Mouse (Mus musculus) hindbrain, embryonic 13.5 days (tissue): Measurements from ENCODE around the gene Rasgef1b. TPM values are rescaled to one million over a fixed set of nuclear protein-coding genes. Genes with fewer than 3 reads are reported as not detected.

Experiments
- ATAC-seq: fragments of 200-750 bp; cut with Nextera tagmentation; 2 replicates; pipeline ENCODE4 v1.8.0; 2017; ENCODE audit warnings: moderate TSS enrichment; ENCODE audit not compliant: low FRiP score
- H3K27ac ChIP-seq: fragments of 300-500 bp; sonication (generic); 2 replicates; pipeline ENCODE4 v1.5.1; 2015; ENCODE audit warnings: inconsistent platforms, mild to moderate bottlenecking, moderate library complexity
- H3K27me3 ChIP-seq: fragments of 300-500 bp; sonication (generic); 2 replicates; pipeline ENCODE4 v1.6.1; 2015; ENCODE audit warnings: mild to moderate bottlenecking, inconsistent platforms
- H3K36me3 ChIP-seq: fragments of 300-500 bp; sonication (generic); 2 replicates; pipeline ENCODE4 v1.6.1; 2015; ENCODE audit warnings: mild to moderate bottlenecking, inconsistent platforms
- H3K4me1 ChIP-seq: fragments of 300-500 bp; sonication (generic); replicated peaks from 2 replicates; pipeline ENCODE4 v1.6.1; 2015; ENCODE audit warnings: inconsistent platforms
- H3K4me2 ChIP-seq: fragments of 300-500 bp; sonication (generic); 2 replicates; pipeline ENCODE4 v1.6.1; 2015; ENCODE audit warnings: inconsistent platforms, mild to moderate bottlenecking, moderate library complexity
- H3K4me3 ChIP-seq: fragments of 300-500 bp; sonication (generic); 2 replicates; pipeline ENCODE4 v1.5.1; 2015; ENCODE audit warnings: mild to moderate bottlenecking, inconsistent platforms
- H3K9ac ChIP-seq: fragments of 300-500 bp; sonication (generic); 2 replicates; pipeline ENCODE4 v1.6.1; 2015; ENCODE audit warnings: mild to moderate bottlenecking, inconsistent platforms
- H3K9me3 ChIP-seq: fragments of 300-500 bp; sonication (generic); 2 replicates; pipeline ENCODE4 v1.6.1; 2016; ENCODE audit warnings: inconsistent platforms
- WGBS: fragments of 180-500 bp; shearing (Covaris S2); methylation state at CpG from one replicate; pipeline ENCODE4 v1.1.7; 2015; 5-methylcytosine and 5-hydroxymethylcytosine counted together
- polyA plus RNA-seq: library from polyadenylated mRNA; unstranded; fragments of >200 nt; fragmentation: Nextera tagmentation; extraction: Ambion mirVana; gene quantifications from 2 replicates; pipeline ENCODE4 v1.2.1, GENCODE M21; 2015

Rasgef1b gene
- polyA plus RNA-seq, 1 experiment from 2014 or later, result 61.1 TPM

- Histone ChIP-seq H3K36me3 (no peaks in the 10 kb centered on the region; the same call in 1 of the 2 replicates), H3K9ac (no peak overlapping the region; the same call in 1 of the 2 replicates), H3K9me3 (no peaks in the 10 kb centered on the region; the same call in 1 of the 2 replicates), H3K4me2 (0 out of 2 replicates have a peak overlapping the region, but pooled peaks have one; percentile 8), H3K27ac (peak overlapping the region; percentile 77), H3K4me3 (no peak overlapping the region), H3K27me3 (peaks cover 4% of the 10 kb centered on the region; the same call in 1 of the 2 replicates), H3K4me1 (peaks cover 33% of the 10 kb centered on the region)
- 0 out of 2 replicates have a peak, but pooled peaks have one; percentile 49 for ATAC-seq
- WGBS, result 43% methylated on average over 7 of the region's 7 CpGs
Measured at GRCm38 (mm10) chr5:99597701-99598100, 131.2 kb downstream of the Rasgef1b start.

- ATAC-seq, result no peak
- no peaks in the 10 kb centered on the region; the same call in 1 of the 2 replicates for H3K9me3 ChIP-seq
- H3K4me3 ChIP-seq, result no peak overlapping the region
- 0 out of 2 replicates have a peak, but pooled peaks cover 7% of the 10 kb centered on the region for H3K4me1 ChIP-seq
- H3K4me2 ChIP-seq, result no peak overlapping the region
- 68% methylated on average over 6 of the region's 6 CpGs for WGBS
- no peak overlapping the region for H3K9ac ChIP-seq
- H3K27ac ChIP-seq, result 0 out of 2 replicates have a peak overlapping the region, but pooled peaks have one; percentile 5
- no peaks in the 10 kb centered on the region; the same call in 1 of the 2 replicates for H3K36me3 ChIP-seq
- no peaks in the 10 kb centered on the region for H3K27me3 ChIP-seq
Measured at GRCm38 (mm10) chr5:99591348-99591747, 137.5 kb downstream of the Rasgef1b start.

GRCm38 (mm10) chr5:99590539-99590938, 138.3 kb downstream of the Rasgef1b start:
- H3K4me3 ChIP-seq, result no peak overlapping the region
- H3K4me2 ChIP-seq, result no peak overlapping the region
- 82% methylated on average over 4 of the region's 4 CpGs for WGBS
- no peaks in the 10 kb centered on the region; the same call in 1 of the 2 replicates for H3K36me3 ChIP-seq
- no peak for ATAC-seq
- H3K4me1 ChIP-seq, result 0 out of 2 replicates have a peak, but pooled peaks cover 7% of the 10 kb centered on the region
- H3K9ac ChIP-seq, result no peak overlapping the region
- no peaks in the 10 kb centered on the region for H3K27me3 ChIP-seq
- H3K27ac ChIP-seq, result no peak overlapping the region
- no peaks in the 10 kb centered on the region; the same call in 1 of the 2 replicates for H3K9me3 ChIP-seq

- H3K36me3 ChIP-seq, result no peaks in the 10 kb centered on the region
- ATAC-seq, result no peak
- WGBS, result 90% methylated on average over 5 of the region's 5 CpGs
Measured at GRCm38 (mm10) chr5:99587994-99588393, 140.9 kb downstream of the Rasgef1b start.

GRCm38 (mm10) chr5:99587589-99587988, 141.3 kb downstream of the Rasgef1b start:
- H3K9ac ChIP-seq, result no peak overlapping the region
- no peak for ATAC-seq
- no peak overlapping the region for H3K4me2 ChIP-seq
- 78% methylated on average over 4 of the region's 4 CpGs for WGBS
- no peaks in the 10 kb centered on the region for H3K27me3 ChIP-seq
- no peak overlapping the region for H3K4me3 ChIP-seq
- H3K36me3 ChIP-seq, result no peaks in the 10 kb centered on the region
- no peaks in the 10 kb centered on the region for H3K9me3 ChIP-seq
- H3K27ac ChIP-seq, result no peak overlapping the region
- 0 out of 2 replicates have a peak, but pooled peaks cover 7% of the 10 kb centered on the region for H3K4me1 ChIP-seq

More at GRCm38 (mm10) chr5:99587994-99588393, 140.9 kb downstream of the Rasgef1b start:
- H3K4me2 ChIP-seq, result no peak overlapping the region
- 0 out of 2 replicates have a peak, but pooled peaks cover 7% of the 10 kb centered on the region for H3K4me1 ChIP-seq
- no peak overlapping the region for H3K9ac ChIP-seq
- H3K4me3 ChIP-seq, result no peak overlapping the region
- H3K27me3 ChIP-seq, result no peaks in the 10 kb centered on the region
- no peaks in the 10 kb centered on the region for H3K9me3 ChIP-seq
- H3K27ac ChIP-seq, result no peak overlapping the region

- H3K9me3 ChIP-seq, result no peaks in the 10 kb centered on the region
- 89% methylated on average over 6 of the region's 6 CpGs for WGBS
- no peak overlapping the region for H3K27ac ChIP-seq
- no peak overlapping the region for H3K4me3 ChIP-seq
- H3K4me1 ChIP-seq, result peaks cover 11% of the 10 kb centered on the region
- H3K36me3 ChIP-seq, result no peaks in the 10 kb centered on the region
- H3K27me3 ChIP-seq, result no peaks in the 10 kb centered on the region
- H3K9ac ChIP-seq, result no peak overlapping the region
- ATAC-seq, result no peak
- no peak overlapping the region for H3K4me2 ChIP-seq
Measured at GRCm38 (mm10) chr5:99586287-99586686, 142.6 kb downstream of the Rasgef1b start.

- H3K4me3 ChIP-seq, result no peak overlapping the region
- no peak for ATAC-seq
- peaks cover 4% of the 10 kb centered on the region for H3K4me1 ChIP-seq
- H3K9ac ChIP-seq, result no peak overlapping the region
- no peak overlapping the region for H3K4me2 ChIP-seq
- H3K9me3 ChIP-seq, result no peaks in the 10 kb centered on the region
- no peak overlapping the region for H3K27ac ChIP-seq
- H3K27me3 ChIP-seq, result no peaks in the 10 kb centered on the region
- H3K36me3 ChIP-seq, result no peaks in the 10 kb centered on the region
- WGBS, result 79% methylated on average over 5 of the region's 5 CpGs
Measured at GRCm38 (mm10) chr5:99585166-99585898, 143.5 kb downstream of the Rasgef1b start.

- no peaks in the 10 kb centered on the region for H3K36me3 ChIP-seq
- no peak overlapping the region for H3K4me3 ChIP-seq
- H3K9ac ChIP-seq, result no peak overlapping the region
- ATAC-seq, result no peak
- peaks cover 4% of the 10 kb centered on the region for H3K4me1 ChIP-seq
- no peak overlapping the region for H3K4me2 ChIP-seq
- H3K9me3 ChIP-seq, result no peaks in the 10 kb centered on the region
- no peak overlapping the region for H3K27ac ChIP-seq
- WGBS, result 89% methylated on average over 9 of the region's 9 CpGs
- no peaks in the 10 kb centered on the region for H3K27me3 ChIP-seq
Measured at GRCm38 (mm10) chr5:99584266-99584665, 144.6 kb downstream of the Rasgef1b start.

- no peaks in the 10 kb centered on the region for H3K27me3 ChIP-seq
- H3K4me3 ChIP-seq, result no peak overlapping the region
- no peak for ATAC-seq
- no peak overlapping the region for H3K4me2 ChIP-seq
- WGBS, result 29% methylated on average over 5 of the region's 5 CpGs
- H3K4me1 ChIP-seq, result peaks cover 4% of the 10 kb centered on the region
- no peak overlapping the region for H3K9ac ChIP-seq
- H3K36me3 ChIP-seq, result no peaks in the 10 kb centered on the region
- H3K9me3 ChIP-seq, result no peaks in the 10 kb centered on the region
- H3K27ac ChIP-seq, result no peak overlapping the region
Measured at GRCm38 (mm10) chr5:99582055-99582454, 146.8 kb downstream of the Rasgef1b start.

- Histone ChIP-seq H3K27ac (no peak overlapping the region), H3K4me1 (peaks cover 4% of the 10 kb centered on the region), H3K9me3 (no peaks in the 10 kb centered on the region), H3K9ac (no peak overlapping the region), H3K36me3 (no peaks in the 10 kb centered on the region), H3K27me3 (no peaks in the 10 kb centered on the region), H3K4me3 (no peak overlapping the region), H3K4me2 (no peak overlapping the region)
- ATAC-seq, result no peak
- WGBS, result 4% methylated on average over 4 of the region's 4 CpGs
Measured at GRCm38 (mm10) chr5:99578692-99579091, 150.2 kb downstream of the Rasgef1b start.

GRCm38 (mm10) chr5:99575897-99576296, 153.0 kb downstream of the Rasgef1b start:
- no peaks in the 10 kb centered on the region for H3K27me3 ChIP-seq
- WGBS, result 92% methylated on average over 8 of the region's 8 CpGs
- H3K4me2 ChIP-seq, result no peak overlapping the region
- no peak overlapping the region for H3K9ac ChIP-seq
- H3K36me3 ChIP-seq, result no peaks in the 10 kb centered on the region
- H3K27ac ChIP-seq, result no peak overlapping the region
- no peaks in the 10 kb centered on the region for H3K9me3 ChIP-seq
- H3K4me1 ChIP-seq, result peaks cover 6% of the 10 kb centered on the region
- H3K4me3 ChIP-seq, result no peak overlapping the region
- ATAC-seq, result no peak

GRCm38 (mm10) chr5:99564501-99565323, 164.2 kb downstream of the Rasgef1b start:
- 51% methylated on average over 8 of the region's 8 CpGs for WGBS

More at GRCm38 (mm10) chr5:99564501-99565323, 164.2 kb downstream of the Rasgef1b start:
- Histone ChIP-seq H3K9me3 (no peaks in the 10 kb centered on the region), H3K9ac (no peak overlapping the region), H3K4me2 (no peak overlapping the region), H3K4me3 (no peak overlapping the region), H3K36me3 (no peaks in the 10 kb centered on the region), H3K27ac (peak overlapping the region; percentile 30; the same call in 1 of the 2 replicates), H3K4me1 (peaks cover 18% of the 10 kb centered on the region), H3K27me3 (peaks cover 18% of the 10 kb centered on the region)
- ATAC-seq, result peak; percentile 52; the same call in 1 of the 2 replicates
